Mouse (Mus musculus): ENCODE results near the gene Chd5.

Gene Chd5

GRCm38 (mm10) chr4:152434836-152435235 lies 96.4 kb downstream of the Chd5 start:
- DNase-seq (ENCODE audit: low read depth) = no peak

- DNase-seq (ENCODE audit: low read depth) = no peak
Measured at GRCm38 (mm10) chr4:152435255-152435654, 96.8 kb downstream of the Chd5 start.
